Mouse (Mus musculus): ENCODE measurements around the gene Cox15.

DNA sequence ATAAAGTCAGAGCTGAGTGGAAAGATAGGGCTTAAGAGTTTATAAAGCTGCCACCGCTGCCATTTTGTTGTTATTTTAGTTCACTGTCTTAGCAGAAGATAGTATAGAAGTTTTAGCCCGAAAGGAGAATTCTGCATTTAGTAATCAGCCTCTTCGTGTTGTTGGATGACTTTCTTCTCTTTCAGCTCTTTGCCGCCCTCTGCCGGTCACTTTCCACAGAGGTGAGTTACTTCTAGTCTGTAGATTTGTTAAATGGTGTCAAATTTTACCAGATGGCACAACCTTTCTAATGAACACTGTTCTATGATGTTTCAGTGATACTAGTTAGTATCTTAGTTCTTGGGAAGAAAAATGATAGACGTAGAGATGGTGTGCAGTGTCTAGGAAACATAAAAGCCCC is 7.7 kb upstream of the Cox15 start:
- no peak for TF ChIP-seq CHD2 (IDR thresholded peaks at IDR 0.05; ENCODE audit: low read depth, low read length)
- no peak for TF ChIP-seq MAFK (IDR thresholded peaks at IDR 0.05; ENCODE audit: insufficient read depth, low read depth, low read length)
- no peak for TF ChIP-seq HCFC1 (IDR thresholded peaks at IDR 0.05; ENCODE audit: borderline replicate concordance, insufficient read depth, low read length)
